Mouse (Mus musculus): ENCODE data around the gene Prss58. TPM values are rescaled to one million over a fixed set of nuclear protein-coding genes. Genes with fewer than 3 reads are reported as not detected.
A peak's percentile ranks its signal among the peaks of the same experiment; 100 is the strongest.

The Prss58 gene
- not detected in 2 replicates for polyA plus RNA-seq (2015; fragmentation: Nextera tagmentation; extraction: Ambion mirVana)

DNA sequence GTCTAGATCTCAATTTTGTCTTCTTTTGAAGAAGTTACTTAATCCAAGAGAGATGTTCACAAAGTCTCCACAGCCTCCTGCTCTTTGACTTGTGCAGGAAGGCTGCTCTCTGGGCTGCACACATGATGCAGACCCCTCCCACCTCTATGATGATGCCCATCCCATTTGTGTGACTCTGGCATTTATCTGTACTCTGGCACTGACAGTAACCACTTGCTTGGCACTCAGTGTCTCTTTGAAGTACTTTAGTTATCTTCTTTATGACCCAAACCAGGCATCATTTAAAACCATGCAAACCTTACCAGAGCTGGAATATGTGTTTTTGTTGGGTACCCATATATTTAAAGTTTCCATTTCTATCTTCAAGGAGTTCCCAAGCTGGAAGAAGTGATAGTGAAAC lies at the start of gene Prss58:
Prss58 (minus strand) TSS at position 101 of the 400 bp plus-strand sequence.
- no peak for DNase-seq (ENCODE audit: low spot score)

DNA sequence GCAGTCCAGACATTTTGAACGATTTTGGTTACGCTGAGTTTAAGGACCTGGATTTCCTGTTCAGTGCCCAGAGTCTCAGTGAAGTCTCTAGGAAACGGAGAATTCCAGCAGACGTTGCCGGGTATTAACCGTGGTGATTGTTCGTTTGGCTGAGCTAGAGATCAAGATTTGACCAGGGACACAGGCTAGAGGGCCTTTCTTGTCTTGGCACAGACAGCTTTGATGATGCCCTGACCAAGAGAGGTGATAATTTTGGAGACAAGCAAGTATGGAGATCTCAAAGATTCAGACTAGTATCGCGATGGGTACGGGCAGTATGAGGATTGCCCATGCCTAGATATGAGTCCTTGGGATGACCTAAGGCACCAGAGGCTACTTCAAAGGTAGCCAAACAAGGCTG lies 40.3 kb upstream of the Prss58 start, which contains the start of gene 1700074P13Rik:
1700074P13Rik (minus strand) TSS at position 101 of the 400 bp plus-strand sequence.
- DNase-seq (ENCODE audit: low spot score): no peak

DNA sequence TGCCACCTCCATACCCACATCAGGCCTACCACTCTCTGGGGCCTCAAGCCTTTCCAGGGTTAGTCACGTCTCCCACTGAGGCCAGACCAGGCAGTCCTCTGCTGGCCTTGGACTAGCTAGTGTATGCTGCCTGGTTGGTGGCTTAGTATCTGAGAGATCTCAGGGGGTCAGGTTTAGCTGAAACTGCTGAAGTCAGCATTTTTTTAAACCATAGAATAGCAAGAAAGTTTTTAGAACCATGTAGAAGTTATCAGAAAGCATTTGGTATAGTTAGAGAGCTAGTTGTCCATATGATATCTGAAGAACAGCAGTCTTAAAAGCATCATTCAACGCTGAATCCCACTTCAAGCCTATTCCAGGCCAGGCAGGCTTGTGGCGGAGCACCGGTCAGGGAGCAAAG lies 19.8 kb upstream of the Prss58 start:
- DNase-seq (ENCODE audit: low spot score): no peak

DNA sequence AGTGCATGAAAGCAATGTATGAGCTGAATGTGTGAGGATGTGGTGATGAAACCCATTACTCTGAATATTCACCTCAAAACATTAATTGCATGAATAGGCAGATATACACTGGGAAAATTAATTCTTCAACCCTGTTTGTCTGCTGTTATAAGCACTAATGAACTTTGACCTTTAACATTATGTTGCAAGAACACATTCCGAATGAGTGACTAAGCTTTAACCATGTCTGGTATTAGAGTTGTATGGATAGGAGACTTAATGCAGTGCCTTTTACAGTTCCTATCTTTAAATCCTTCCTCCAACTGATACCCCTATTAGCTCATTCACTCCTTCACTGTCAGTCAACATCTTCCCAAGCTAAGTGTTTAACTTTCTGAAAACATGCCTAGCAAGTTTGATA lies 5.5 kb downstream of the Prss58 start:
- no peak for DNase-seq (ENCODE audit: low spot score)

- DNase-seq (ENCODE audit: low spot score): peak; percentile 62
Observed at GRCm38 (mm10) chr6:40893577-40893976, 6.6 kb downstream of the Prss58 start.

DNA sequence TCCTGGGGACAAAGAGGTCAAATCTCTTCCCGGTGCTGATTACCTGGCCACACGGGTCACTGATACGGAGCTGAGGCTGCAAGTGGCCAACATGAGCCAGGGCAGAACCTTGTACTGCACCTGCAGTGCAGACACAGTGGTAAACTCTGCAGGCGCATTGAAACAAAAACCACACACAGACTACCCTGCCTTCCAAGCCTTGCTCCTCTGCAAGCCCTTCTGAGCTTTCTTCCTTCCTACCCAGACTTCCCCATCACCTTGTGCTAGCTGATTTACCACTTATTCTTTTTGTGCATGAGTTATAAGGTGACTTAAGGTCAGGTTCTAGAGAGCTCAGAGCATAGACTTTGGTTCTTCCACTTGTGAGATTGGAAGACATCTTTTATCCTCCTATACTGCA lies 8.4 kb downstream of the Prss58 start:
- DNase-seq (ENCODE audit: low spot score): peak; percentile 7

DNA sequence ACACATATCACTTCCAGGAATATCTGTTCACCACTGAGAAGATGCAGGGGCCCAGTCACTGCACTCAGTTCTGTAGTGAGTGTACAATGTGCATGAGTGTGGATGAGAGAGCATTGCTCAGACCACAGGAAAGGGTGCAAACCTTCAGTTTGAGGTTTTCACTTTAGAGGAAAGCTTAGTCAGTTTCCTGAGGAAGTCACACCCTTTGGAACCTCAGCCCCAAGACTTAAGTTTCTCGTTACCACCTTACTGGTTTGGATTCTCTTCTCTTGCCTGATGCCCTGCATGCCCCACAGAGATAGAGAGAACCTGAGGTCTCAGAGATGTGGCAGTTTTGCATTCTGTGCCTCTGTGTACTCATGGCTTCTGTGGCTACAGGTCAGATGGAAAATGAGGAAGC lies 9.2 kb downstream of the Prss58 start:
- peak; percentile 61 for DNase-seq (ENCODE audit: low spot score)

DNA sequence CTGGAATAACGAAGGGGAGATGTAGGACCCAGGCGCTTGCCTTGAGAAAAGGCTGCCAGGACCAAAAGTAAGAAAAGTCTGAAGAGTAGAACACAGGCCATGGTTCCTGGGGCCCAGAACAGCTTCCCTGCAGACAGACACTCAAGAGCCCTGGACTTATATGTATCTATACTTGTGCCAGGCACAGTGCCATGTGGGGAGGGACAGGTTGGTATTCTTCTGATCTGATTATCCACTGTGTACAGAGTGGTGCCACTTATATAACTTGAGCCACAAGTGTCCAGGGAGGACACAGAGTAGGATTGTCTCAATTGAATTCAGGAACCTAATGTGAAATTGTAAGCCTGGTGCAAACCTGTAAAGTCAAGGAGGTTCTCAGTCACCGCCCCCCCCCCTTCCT lies 12.8 kb downstream of the Prss58 start, which contains the start of gene Moxd2:
Moxd2 (minus strand) TSS at position 101 of the 400 bp plus-strand sequence.
- DNase-seq (ENCODE audit: low spot score): no peak

GRCm38 (mm10) chr6:40845283-40845682 lies 54.9 kb downstream of the Prss58 start:
- DNase-seq (ENCODE audit: low spot score): no peak

Other genes starting within 250 kb of the Prss58 start
- 0.14 TPM in 1 of 2 replicates, not detected in the other for gene Moxd2, start 12.9 kb downstream of the Prss58 start, polyA plus RNA-seq (2015; fragmentation: Nextera tagmentation; extraction: Ambion mirVana)
- not detected in 2 replicates for gene 1700074P13Rik, start 40.2 kb upstream of the Prss58 start, polyA plus RNA-seq (2015; fragmentation: Nextera tagmentation; extraction: Ambion mirVana)
- gene Gm4744, start 51.5 kb upstream of the Prss58 start, polyA plus RNA-seq (2015; fragmentation: Nextera tagmentation; extraction: Ambion mirVana): not detected in 2 replicates
- gene 1810009J06Rik, start 64.4 kb upstream of the Prss58 start, polyA plus RNA-seq (2015; fragmentation: Nextera tagmentation; extraction: Ambion mirVana): 0.39 TPM in 1 of 2 replicates, not detected in the other
- gene Gm2663, start 99.1 kb upstream of the Prss58 start, polyA plus RNA-seq (2015; fragmentation: Nextera tagmentation; extraction: Ambion mirVana): 0.70 TPM in 1 of 2 replicates, not detected in the other
- gene 2210010C04Rik, start 135.1 kb upstream of the Prss58 start, polyA plus RNA-seq (2015; fragmentation: Nextera tagmentation; extraction: Ambion mirVana): 0.17 and 0.20 TPM in 2 replicates

Measured in thymus, postnatal 0 days (tissue).